Mouse (Mus musculus) left cerebral cortex, adult 18-20 months (tissue): ENCODE results near the gene Myh14. TPM values are rescaled to one million over a fixed set of nuclear protein-coding genes. Genes with fewer than 3 reads are reported as not detected.

Experiments used
- DNase-seq, 2 experiments: peaks; one replicate each; pipeline ENCODE4 v3.0.0; 2021 to 2022; ENCODE audit warnings: low spot score in 2 of 2, mixed read lengths in 1 of 2
- total RNA-seq, 2 experiments: library from RNA; stranded (reverse); gene quantifications; 2 replicates each; pipeline ENCODE4 v1.2.3; 2021

Myh14 gene
- total RNA-seq, 2 experiments from 2014 or later: 22.4 to 24.4 TPM

DNA sequence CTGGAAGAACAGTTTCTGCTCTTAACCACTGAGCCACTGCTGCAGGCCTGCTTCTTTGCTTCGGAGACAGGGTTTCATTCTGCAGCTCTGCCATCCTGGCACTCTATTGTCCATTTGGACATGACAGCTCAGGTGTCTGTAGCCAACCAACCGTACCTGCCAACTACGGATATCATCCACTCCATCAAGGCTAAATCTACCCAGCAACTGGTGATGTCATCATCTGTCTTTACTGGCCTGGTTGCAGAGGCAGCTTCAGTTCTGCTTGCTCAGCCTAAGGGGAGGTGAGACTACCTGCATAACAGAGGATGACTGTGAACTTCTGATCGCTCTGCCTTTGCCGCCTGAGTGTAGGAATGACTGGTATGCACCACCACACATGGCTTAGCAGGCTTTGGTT lies 1.6 kb upstream of the Myh14 start:
- DNase-seq: no peak

DNA sequence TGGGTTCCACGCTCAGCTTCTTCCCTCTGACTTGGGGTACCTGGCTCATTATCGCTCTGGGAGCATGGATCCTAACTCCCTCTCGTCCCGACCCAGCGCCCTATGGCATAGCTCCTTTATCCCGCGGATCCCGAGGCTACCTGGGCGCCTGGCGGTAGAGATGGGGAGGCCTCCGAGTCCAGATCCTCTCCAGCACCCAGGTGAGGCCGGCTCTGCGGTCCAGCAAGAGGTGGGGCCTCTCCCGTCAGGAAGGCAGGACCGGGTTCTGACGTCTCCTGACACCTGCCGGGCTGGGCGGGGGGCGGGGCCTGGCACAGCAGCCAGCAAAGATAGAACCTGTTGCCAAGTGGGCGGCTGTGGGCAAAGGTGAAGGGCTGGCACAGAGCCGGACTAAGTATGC lies 1.5 kb downstream of the Myh14 start:
- DNase-seq: no peak

DNA sequence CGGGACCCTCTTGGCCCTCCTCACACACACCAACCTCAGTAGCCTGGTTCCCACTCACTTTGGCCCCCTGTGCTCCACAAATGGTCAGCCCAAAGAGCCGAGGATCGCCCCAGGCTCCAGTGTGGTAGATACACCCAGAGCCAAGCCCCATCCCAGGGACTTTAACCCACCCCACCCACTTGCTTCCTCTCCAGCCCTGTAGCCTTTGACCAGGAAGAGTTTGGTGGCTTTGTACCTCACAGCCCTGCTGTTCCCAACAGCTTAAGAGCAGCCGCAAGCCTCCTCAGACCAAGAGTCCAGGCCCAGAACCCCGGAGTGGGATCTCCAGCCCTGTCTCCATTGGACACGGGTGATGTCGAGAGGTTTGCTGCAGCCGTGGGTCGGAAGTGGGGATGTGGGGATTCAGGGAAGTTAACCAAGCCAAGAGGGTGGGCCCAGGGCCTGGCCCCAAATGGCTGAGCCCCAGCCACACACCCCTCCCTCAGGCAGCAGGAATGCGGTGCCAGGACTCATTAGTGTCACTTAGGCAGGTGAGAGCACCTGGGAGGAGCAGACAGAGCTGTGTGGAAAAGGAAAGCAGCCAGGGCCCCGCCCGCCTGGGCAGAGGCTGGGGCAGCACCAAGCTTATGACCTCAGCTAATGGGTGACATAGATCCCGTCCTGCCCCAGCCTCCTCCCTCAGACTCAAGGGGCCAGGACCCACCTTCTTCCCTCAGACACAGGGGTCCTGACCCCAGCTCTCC lies 2.5 kb downstream of the Myh14 start:
- DNase-seq: no peak

DNA sequence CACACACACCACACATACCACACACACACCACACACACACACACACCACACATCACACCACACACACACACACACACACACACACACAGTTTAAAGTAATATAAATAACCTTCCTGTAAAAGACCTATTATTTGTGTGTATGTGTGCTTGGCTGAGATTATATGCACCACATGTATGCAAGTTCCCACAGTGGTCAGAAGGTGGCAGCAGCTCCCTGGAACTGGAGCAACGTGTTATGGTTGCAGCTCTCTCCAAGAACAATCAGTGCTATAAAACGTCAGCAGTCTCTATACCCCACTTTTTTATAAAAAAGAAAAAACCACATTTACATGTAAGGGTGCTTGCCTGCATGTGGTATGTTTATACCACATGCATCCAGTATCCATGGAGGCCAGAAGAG lies 4.2 kb downstream of the Myh14 start:
- no peak for DNase-seq

DNA sequence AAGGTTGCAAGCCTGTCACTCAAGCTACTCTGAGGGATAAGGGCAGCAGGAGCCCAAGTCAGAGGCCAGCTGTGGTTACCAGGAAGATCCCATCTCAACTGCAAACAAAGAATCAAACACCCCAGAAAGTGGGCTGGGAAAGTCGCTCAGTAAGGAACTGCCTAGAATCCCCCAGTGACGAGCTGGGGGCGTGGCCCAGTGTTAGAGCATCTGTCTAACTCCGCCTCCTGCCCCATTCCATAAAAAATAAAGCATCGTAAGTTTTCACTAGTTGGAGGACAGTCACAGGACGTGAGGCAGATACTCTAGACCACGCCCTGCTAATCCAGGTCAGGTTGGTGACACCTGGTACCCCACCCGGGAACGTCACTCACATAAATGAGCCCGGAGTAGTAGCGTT lies 5.9 kb downstream of the Myh14 start:
- DNase-seq: no peak

DNA sequence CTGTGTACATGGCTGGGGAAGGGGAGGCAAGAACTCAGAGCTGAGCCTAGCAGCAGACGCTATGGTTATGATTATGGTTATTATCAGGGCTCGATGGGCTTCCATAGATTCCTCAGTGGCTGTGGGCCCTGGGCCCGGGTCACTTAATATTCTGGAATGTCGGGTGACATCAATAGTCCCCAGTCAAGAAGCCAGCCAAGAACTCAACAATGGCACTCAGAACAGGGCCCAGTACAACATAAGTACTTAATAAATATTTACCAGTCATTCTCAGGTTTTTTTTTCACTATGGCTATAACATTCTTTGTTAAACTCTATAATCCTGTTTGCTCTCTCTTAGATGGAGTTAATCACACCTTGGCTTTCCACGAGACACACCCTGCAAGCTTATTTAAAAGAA lies 7.1 kb downstream of the Myh14 start:
- no peak for DNase-seq

DNA sequence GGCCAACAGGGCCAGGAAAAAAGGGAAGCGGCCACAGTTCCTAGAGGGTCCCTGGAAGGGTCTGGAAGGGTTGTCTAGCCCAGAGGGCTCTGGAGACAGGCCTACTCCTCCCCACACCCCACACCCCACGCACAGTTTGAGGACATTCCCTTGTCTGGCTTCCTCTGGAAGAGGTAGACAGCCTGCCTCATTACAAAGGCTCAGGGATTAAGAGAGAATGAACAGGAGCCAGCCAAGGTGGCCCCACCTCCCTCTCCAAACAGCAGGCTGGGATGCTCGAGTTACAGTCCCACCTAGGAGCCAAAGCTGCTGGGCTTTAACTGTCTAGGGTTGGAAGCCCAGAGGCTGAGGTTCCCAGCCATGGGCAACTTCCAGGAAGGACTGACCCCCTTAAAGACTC lies 8.1 kb downstream of the Myh14 start:
- no peak for DNase-seq

DNA sequence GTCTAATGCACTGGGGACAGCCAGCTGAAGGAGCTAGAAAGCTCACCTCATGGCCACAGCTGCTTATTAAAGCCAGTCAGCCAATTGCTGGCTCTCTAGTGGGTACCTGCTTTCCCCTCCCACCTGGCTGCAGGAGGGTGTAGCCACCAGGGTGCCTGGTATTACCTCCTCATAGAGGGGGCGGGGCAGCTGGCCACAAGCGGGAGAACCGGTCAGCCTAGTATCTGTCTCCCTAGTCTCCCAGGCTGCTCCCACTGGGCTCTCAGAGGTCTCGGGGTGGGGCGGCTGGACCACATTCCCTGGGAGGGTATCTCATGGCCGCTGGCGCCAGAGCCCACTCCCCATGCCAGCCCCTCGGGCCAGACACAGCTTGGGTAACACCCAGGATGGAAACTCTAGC lies 8.5 kb downstream of the Myh14 start:
- DNase-seq: no peak

DNA sequence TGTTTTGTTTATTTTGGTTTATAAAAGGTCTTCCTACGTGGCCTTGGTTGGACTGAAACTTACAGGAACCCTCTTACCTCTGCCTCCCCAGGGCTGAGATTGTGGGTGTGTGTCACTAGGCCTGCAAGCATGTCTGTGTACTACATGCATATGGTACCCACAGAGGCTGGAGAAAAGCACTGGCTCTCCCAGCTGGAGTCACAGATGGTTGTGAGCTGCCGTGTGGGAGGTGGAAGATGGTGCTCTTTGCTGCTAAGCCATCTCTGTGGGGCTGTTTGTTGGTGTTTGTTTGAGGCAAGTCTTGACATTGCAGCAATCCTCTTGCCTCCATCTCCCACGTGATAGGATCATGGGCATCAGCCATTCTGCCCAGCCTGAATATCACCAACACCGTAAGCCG lies 9.4 kb downstream of the Myh14 start:
- DNase-seq: peak; percentile 72 to 83

DNA sequence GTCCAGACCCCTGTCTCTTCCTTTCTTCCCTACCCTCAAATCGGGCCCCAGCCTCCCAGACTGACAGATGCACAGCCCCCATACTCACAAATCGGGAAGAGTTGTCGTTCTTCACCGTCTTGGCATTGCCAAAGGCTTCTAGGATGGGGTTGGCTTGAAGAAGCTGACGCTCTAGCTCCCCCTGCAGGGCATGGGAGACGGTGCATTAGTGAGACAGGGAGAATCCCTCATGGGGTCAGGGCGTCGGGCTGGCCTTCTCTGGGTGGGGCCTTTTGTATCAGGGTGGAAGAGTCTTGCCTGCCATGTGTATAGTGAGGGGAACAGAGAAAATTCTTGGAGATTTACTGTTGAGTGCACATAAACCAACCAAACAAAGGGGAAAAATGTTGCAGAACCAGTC lies 15.1 kb downstream of the Myh14 start:
- peak; percentile 37 to 59 for DNase-seq

DNA sequence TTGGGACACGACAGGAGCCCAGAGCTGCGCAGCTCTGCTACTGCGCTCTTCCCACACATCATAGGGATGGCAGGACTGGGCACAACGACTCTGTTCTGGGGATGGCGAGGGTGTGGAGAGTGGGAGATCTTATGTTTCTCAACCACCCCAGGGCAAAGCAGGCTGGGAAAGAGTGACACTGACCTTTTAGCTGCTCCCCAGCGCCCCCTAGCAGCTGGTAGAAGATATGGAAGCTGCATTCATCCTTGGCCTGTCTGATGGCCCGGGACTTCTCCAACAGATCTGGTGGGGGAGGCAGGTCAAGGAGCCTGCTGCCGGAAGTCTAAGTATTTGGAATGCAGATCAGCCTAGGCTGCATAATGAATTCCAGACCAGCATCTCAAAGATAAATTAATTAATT lies 16.9 kb downstream of the Myh14 start:
- no peak for DNase-seq

DNA sequence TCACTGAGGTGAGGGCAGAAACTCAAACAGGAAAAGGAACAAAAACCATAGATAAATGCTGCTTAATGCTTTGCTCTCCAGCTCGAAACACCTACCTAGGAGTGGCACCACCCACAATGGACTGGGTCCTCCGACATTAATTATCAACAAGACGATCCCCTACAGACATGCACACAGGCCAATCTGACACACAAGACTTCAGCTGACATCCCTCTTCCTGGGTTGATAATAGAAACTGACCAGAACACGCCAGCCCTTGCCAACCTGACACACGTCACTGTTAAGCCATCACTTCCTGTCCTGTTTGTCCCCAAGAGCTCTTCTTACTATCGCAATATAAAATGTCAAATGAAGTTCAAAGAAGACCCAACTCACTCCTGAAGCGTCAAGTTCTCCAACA lies 19.2 kb downstream of the Myh14 start:
- no peak for DNase-seq

DNA sequence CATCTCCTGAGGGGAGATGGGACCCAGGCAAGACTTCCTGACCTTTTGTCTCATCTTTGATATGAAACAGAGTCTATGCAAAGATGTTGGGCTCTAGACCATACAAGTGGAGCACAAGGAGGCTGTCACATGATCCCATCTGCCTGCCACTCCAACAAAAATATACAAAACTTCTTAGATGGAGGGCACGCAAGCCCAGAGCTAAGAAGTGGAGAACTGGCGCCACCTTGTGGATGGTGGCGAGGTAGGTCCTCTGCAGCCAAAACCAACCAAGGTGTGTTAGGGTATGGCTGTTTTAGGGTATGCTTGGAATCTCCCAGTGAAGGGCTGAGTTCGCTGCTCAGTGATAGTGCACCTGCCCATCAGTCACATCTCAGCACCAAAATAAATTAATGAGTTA lies 20.7 kb downstream of the Myh14 start:
- DNase-seq: peak; percentile 72 to 80

DNA sequence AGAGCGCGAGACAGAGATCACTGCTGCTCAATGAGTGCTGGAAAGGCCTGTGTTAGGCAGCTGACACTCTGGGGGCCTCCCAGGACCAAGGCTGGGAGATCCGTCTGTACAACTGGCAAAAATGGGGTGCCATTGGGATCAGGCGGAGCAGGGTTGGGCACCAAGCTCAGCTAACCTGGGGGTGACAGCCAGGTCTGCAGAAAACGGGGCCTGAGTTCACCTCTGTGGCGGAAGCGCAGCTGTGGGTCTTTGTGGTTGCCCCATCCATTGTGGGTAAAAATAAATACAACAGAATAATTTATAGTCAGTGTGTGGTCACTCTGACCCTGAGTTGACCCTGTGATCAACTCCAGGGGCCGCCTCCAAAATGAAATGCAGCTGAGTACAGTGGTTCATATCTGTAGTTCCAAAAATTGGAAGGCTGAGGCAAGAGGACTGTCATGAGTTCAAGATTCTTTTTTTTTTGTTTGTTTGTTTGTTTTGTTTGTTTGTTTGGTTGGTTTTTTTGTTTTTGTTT lies 21.5 kb downstream of the Myh14 start:
- no peak for DNase-seq

DNA sequence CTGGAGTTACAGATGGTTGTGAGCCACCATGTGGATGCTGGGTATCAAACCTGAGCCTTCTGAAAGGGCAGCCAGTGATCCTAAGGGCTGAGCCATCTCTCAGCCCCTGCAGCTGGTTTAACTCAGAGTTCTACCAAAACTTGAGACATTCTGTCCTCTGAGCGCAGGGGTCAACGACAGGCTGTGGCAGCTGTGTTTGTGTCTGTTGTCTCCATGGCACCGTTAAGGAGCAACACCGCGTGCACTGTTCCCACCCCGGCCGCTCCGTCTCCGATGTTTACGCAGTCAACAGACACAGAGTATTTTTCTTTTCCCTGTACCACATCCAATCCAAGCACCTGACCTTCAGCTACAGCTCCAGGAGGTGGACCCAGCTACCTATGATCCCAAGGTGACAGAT lies 22.9 kb downstream of the Myh14 start:
- DNase-seq: no peak

DNA sequence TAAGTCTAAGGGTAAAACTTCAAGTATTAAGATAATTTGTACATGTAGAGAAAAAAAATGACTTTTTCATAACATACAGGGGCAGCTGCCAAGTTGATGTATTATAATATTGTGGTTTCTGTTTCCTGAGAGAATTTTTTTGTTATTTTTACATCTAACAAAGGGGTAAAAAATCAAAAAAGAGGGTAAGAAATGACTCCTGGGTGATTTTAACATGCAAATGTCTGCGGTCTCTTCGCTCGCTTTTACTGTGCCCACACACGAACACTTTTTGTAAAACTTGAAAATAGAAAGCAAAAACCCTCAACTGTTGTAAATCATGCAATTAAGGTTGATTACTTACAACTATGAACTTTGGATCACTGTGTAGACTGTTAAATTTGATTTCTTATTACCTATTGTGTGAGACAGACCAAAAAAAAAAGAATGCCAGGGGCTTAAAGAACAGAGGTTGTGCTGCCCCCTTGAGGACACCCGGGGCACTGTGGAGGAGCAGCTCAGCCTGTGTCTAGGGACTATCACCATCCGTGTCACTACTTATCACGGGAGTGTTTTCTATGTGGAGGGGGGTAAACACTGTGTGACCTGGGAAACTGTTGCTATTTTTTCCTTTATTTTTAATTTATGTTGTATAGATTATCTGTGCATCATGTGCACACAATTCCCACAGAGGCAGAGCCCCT lies 23.5 kb downstream of the Myh14 start:
- DNase-seq: peak; percentile 83 to 87

DNA sequence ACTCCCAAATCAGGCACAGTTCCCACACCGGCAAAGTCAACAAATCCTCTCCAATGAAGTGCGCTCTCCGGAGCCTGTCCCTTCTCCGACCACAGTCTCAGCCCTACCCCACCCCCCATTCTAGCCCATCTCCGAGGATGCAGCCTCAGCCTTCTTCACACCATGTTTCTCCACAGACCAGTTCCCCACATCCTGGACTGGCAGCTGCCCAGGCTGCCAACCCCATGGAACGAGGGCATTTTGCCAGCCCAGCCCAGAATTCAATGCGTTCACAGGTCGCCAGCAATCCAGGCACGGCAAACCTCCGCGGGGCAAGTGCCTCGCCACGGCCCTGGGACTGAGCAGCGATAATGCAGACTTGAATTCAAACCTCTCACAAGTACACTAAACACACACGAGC lies 24.7 kb downstream of the Myh14 start:
- DNase-seq: no peak

DNA sequence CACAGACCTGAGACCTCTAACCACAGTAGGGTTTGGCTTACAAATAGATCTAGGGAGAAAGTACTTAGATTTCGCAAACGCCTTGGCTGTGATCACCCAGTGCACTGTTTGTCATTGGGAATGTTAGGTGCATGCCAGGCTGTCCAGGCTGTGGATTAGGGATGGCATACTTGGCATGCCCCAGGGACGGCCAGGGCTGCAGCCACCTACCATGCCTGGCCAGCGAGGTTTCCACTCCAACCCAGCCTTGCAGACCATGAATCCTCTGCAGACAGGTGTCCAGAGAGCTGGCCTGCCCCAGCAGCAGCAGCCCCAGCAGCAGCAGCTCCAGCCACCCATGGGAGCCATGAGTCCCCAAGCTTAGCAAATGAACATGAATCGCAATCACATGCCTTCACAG lies 25.4 kb downstream of the Myh14 start:
- DNase-seq: no peak

DNA sequence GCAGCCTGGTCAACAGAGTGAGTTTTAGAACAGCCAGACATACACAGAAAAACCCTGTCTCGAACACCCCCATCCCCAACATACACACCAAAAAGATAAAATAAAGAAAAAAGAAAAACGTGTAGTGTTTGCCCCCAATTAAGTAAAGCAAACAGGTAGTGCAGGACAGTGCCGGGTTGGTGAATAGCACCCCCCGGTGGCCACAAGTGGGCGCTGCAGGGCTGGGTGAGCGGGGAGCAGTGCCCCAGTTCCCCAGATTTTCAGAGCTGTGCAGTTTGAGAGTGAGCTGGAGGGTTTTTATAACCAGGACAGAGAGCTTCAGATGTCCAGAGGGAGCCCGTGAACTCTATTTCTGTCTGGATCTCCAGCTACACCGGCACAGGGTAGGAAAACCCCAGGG lies 28.8 kb downstream of the Myh14 start:
- peak; percentile 48 to 67 for DNase-seq

DNA sequence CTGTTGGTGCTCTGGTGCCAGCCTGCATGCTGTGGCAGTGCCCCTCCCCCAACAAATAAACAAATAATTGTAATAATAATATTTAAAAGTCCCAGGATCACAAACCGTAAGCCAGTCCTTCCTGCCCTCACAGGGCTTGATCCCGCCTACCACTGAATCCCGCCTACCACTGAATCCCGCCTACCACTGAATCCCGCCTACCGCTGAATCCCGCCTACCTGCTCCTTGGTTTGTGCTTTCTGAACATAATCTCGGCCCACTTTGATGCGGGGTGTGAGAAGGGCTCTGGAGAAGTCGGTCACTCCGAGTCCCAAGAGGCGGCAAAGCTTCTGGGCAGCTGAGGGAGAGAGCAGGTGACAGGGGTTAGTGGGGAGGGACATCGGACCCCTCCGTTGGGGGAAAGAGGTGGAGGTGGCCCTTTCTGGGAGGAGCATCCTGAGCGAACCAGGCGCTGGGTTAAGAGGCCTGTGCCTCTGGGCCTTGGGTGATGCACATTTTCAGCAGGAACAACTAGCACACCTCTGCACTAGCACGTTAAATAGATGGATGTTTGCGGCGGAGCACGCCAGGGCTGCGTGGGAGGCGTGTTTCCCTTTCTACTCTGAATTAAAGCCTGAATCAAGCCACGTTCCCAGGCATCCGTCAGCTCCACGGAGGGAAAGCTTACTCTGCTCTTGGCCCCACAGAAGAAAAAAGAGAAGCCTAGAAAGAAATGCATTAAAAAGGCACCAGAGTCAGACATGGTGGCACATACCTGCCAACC lies 29.6 kb downstream of the Myh14 start:
- DNase-seq: peak; percentile 61 to 73

DNA sequence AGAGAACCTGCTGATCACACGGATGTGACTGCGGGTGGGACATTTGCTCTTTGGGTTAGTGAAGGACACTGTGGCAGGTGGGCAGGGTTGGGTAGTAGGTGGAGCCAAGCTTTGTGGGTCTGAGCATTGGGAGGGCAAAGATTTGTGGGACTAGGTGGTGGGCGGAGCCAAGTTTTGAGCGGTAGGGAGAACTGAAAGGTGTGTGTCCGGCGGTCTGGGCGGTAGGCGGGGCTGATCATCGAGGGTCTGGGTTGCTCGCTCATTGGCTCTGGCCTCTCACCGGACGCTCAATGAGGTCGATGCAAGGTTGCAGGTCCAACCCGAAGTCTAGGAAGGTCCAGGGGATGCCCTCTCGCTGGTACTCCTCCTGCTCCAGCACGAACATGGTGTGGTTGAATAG lies 32.0 kb downstream of the Myh14 start:
- DNase-seq: no peak

DNA sequence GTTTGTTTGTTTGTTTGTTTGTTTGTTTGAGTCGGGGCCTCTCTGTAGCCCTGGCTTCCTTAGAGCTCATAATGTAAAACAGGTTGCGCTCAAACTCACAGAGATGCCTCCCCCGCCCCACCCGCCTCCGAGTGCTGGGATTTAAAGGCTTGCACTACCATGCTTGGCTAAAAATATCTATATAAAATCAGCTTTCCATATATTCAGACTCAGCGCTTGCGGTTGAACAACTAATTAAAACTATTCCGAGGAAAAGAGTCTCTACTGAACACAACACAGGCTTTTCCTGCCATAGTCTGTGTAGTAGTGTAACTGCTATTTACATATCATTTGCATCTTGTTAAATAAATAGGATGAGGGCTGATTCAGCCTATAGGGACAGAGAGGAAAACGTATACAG lies 34.0 kb downstream of the Myh14 start:
- DNase-seq: peak; percentile 39 to 62
